Mouse (Mus musculus) cerebellum, adult 2 months (tissue): ENCODE measurements around the gene Kng2. TPM values are rescaled to one million over a fixed set of nuclear protein-coding genes. Genes with fewer than 3 reads are reported as not detected.
"Not testable (repeated sequence)": the region's sequence is repeated elsewhere in the genome, so short reads cannot be mapped to it uniquely, and the experiment has no call there.

Source experiments
- DNase-seq, 2 experiments: peaks; one replicate each; pipeline ENCODE4 v3.0.0; 2021
- H3K27ac ChIP-seq: fragments of 200-500 bp; 2 replicates; pipeline ENCODE4 v1.5.1; 2012; ENCODE audit warnings: low read length, control low read depth, inconsistent platforms; ENCODE audit not compliant: insufficient read depth
- H3K27me3 ChIP-seq: fragments of 200-500 bp; 2 replicates; pipeline ENCODE4 v1.6.1; 2012; ENCODE audit warnings: inconsistent platforms, mild to moderate bottlenecking, low read length, moderate library complexity; ENCODE audit not compliant: control insufficient read depth, insufficient read depth
- H3K4me1 ChIP-seq: fragments of 200-500 bp; 2 replicates; pipeline ENCODE4 v1.6.1; 2011; ENCODE audit warnings: low read length; ENCODE audit not compliant: control insufficient read depth, insufficient read depth
- H3K4me3 ChIP-seq: fragments of 200-500 bp; replicated peaks from 2 replicates; pipeline ENCODE3; 2011; ENCODE audit warnings: mild to moderate bottlenecking, low read depth, low read length, control low read depth; ENCODE audit not compliant: insufficient read depth
- CTCF ChIP-seq: fragments of 200-500 bp; IDR thresholded peaks from 2 replicates; pipeline ENCODE4 v1.5.1; 2011; ENCODE audit warnings: low read depth, mild to moderate bottlenecking, control low read depth, low read length, moderate library complexity, borderline replicate concordance; ENCODE audit not compliant: insufficient read depth
- POLR2A ChIP-seq: fragments of 200-500 bp; IDR thresholded peaks from 2 replicates; pipeline ENCODE4 v1.6.1; 2011; ENCODE audit warnings: low read length, control low read depth, borderline replicate concordance; ENCODE audit not compliant: insufficient read depth
- WGBS: fragments of 180-500 bp; shearing (Covaris S2); methylation state at CpG from one replicate; pipeline ENCODE4 v1.1.7; 2018; 5-methylcytosine and 5-hydroxymethylcytosine counted together
- polyA plus RNA-seq: library from polyadenylated mRNA; depleted of rRNA; stranded (reverse); fragments of >200 nt; gene quantifications from 2 replicates; pipeline ENCODE4 v1.2.3, GENCODE M21; 2012; rRNA removed

Kng2 gene
- not detected in 2 replicates for polyA plus RNA-seq

- DNase-seq, H3K4me1 ChIP-seq, H3K4me3 ChIP-seq, H3K27me3 ChIP-seq, H3K27ac ChIP-seq: not testable (repeated sequence)
- WGBS: 78% methylated on average over 3 of the region's 3 CpGs
Measured at GRCm38 (mm10) chr16:23028966-23029600, at the start of gene Kng2. Gene Kng2, minus strand, starts transcription at chr16:23029482.

DNA sequence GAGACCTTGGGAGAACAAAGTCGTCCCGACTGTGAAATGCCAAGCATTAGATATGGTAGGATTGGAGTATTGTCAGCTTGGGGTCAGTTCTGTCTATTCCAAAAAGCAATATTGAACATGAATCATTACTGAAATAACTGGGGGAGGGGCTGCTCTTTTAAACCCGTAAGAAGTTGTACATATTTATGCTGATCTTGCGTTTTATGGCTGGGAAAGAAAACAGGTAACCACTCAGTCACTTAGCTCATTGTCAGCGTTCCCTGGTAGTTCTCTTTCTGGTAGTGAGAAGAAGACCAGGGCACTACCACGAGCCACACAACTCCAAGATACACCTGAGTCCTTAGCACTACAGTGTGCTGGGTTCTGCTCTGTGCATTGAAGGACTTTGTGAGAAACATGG, 48.2 kb upstream of the Kng2 start:
- not testable (repeated sequence) for H3K4me3 ChIP-seq, DNase-seq, H3K27me3 ChIP-seq, H3K27ac ChIP-seq, H3K4me1 ChIP-seq
- 71% methylated on average over 6 of the region's 6 CpGs for WGBS

GRCm38 (mm10) chr16:23060781-23061325, 31.6 kb upstream of the Kng2 start:
- H3K27ac ChIP-seq, DNase-seq: not testable (repeated sequence)
- WGBS: 63% methylated on average over 5 of the region's 5 CpGs

GRCm38 (mm10) chr16:23059630-23060029, 30.3 kb upstream of the Kng2 start:
- not testable (repeated sequence) for H3K27ac ChIP-seq, H3K27me3 ChIP-seq, DNase-seq, H3K4me1 ChIP-seq, H3K4me3 ChIP-seq
- WGBS: 70% methylated on average over 4 of the region's 4 CpGs

More at GRCm38 (mm10) chr16:23060781-23061325, 31.6 kb upstream of the Kng2 start:
- not testable (repeated sequence) for H3K4me1 ChIP-seq, H3K27me3 ChIP-seq, H3K4me3 ChIP-seq

DNA sequence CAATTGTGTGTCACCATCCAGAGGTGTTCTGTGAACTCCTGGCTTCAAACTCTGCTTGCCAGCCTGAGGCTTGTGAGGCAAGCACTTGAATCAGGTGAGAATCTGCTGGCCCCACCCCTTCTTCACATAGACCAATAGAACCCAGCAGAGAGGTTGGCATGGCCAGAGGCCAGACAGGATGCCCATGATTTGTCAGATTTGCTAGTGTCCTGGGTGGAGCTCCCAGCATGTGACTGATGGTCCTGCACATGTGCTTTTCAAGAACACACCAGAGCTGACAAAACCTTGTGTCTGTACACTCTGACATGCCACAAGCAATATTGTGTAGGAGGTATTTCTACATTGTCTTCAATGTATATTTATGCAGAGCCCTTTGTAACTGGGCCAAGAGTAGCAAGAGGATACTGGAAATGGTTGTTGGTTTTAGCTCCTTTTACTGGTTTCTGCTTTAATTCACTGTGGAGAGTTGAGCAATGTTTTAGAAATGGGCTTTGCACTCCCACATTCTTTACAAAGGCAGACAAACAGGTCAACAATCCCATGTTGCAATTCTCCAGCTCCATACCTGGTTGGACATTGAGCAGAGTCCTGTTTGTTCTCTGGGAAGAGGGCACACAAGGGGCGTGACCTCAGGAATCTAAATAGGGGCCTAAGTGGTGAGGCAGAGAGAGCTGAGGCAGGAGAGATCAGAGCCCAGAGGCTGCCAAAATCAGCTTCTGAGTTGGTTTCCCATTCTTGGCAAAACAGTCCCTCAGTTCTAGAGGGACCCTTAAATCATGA, 28.6 kb upstream of the Kng2 start, which contains the start of gene Kng1:
Kng1 (plus strand) TSS at position 198 of the 780 bp plus-strand sequence.
- H3K4me3 ChIP-seq, H3K27me3 ChIP-seq, H3K27ac ChIP-seq, DNase-seq, H3K4me1 ChIP-seq: not testable (repeated sequence)
- 88% methylated on average over 1 of the region's 1 CpGs for WGBS

- no peak for TF ChIP-seq POLR2A
- TF ChIP-seq CTCF: no peak; the same call in 1 of the 2 replicates
- no peak for DNase-seq
- Histone ChIP-seq H3K27me3 (no peaks in the 10 kb centered on the region), H3K4me1 (no peaks in the 10 kb centered on the region), H3K27ac (no peak overlapping the region), H3K4me3 (no peak overlapping the region)
- WGBS: 50% methylated on average over 5 of the region's 5 CpGs
Measured at GRCm38 (mm10) chr16:23046319-23046718, 17.0 kb upstream of the Kng2 start.

DNA sequence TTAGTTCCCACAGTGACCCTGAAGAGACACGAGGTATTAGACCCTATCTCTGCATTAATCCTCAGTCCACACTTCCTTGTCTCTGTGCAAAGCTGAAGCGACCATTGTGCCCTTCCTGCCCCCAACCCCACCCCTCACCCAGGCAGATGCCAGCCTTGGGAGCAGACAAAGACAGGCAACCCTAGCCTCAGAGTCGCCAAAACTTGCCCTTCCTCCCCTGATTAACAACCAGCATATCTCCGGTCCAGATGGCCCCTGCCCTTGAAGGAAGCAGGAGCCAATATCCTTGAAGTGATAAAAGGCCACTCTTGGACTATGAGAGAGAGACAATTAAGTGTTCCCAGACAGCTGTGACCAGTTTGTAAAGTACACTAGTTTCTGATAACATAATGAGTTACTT, 11.6 kb upstream of the Kng2 start:
- H3K4me1 ChIP-seq: no peaks in the 10 kb centered on the region

GRCm38 (mm10) chr16:23039281-23039680, 10.0 kb upstream of the Kng2 start:
- 86% methylated on average over 4 of the region's 4 CpGs for WGBS
- TF ChIP-seq POLR2A (no peak), CTCF (no peak)
- DNase-seq: no peak
- no peak overlapping the region for H3K27ac ChIP-seq
- H3K27me3 ChIP-seq: no peaks in the 10 kb centered on the region
- H3K4me3 ChIP-seq: no peak overlapping the region
- no peaks in the 10 kb centered on the region for H3K4me1 ChIP-seq

More for the DNA sequence above, 11.6 kb upstream of the Kng2 start:
- H3K27ac ChIP-seq: no peak overlapping the region
- WGBS: 67% methylated on average over 4 of the region's 4 CpGs
- TF ChIP-seq CTCF: no peak
- no peak for TF ChIP-seq POLR2A
- H3K4me3 ChIP-seq: no peak overlapping the region
- no peaks in the 10 kb centered on the region for H3K27me3 ChIP-seq
- DNase-seq: no peak
